Mouse (Mus musculus): ENCODE measurements around the gene Zfand6.
A peak's percentile ranks its signal among the peaks of the same experiment; 100 is the strongest.

Gene Zfand6

DNA sequence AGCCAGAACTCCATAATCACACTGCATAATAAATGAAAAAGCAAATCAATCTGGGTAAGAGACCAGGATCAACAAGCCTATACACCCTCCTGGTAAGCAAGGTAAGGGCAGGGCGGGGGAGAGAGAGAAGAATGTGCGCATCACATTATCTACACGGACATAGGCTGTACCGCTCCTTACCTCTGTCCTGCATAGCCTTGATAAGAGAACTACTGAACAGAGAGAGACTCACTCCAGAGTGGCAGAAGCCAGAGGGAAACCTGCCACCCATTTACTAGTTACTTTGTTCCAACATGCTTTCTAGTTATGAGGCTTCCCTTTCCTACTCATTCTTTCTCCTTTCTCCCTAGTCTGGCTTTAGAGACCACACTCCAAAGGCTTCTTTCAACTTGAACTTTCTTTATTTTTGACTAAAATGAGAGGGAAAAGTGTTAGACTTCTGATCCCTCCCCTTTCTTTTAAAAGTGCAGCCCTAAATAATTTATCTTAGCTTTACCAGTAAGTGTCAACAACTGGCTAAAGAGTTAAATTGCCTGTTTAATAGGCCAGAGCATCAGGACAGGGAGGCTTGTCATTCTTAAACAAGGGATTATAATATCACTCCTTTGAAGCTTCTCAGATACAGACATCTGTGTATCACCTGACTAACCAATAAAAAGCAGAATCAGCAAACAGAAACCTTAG lies 38.3 kb downstream of the Zfand6 start:
- no peak for DNase-seq (ENCODE audit: low read depth, low spot score)

- no peak for DNase-seq (ENCODE audit: low read depth, low spot score)
These were observed 40.7 kb downstream of the Zfand6 start for GRCm38 (mm10) chr7:84649016-84649415.

GRCm38 (mm10) chr7:84646256-84646655 lies 43.5 kb downstream of the Zfand6 start:
- DNase-seq (ENCODE audit: low read depth, low spot score): no peak

GRCm38 (mm10) chr7:84643270-84643998 lies 46.3 kb downstream of the Zfand6 start:
- no peak for DNase-seq (ENCODE audit: low read depth, low spot score)

DNA sequence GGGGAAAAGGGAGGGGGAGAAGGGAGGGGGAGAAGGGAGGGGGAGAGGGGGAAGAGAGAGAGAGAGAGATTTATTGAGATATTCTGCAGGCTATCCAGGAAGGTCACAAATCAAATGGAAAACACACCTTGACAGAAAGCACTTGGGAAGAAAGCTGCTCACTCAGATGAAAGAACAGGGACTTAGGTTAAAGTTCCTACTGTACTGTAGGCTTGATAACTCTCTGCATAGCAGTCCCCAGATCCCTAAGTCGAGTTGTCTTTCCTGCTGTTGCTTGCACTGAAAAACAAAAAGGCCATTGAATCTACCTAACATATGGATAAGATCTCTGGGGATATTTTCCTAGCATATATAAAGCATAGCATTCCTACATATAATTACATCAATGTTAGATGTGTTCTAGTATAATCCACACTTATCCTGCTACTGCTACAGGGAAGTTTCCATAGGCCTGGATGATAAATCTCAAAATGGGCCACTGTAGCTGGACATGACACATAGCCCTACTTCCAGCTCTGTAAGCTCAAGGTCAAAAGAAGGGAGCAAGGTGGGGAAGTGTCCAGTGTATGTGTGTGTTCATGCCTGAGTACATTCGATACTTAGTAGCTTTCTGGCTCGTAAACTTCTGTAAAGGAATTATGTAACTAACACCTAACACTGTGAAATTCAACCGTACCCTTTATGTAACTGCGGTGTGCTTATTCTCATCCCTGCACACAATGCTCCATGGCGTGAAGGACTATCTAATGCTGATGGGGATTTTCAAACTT lies 47.4 kb downstream of the Zfand6 start:
- DNase-seq (ENCODE audit: low read depth, low spot score): no peak

- DNase-seq (ENCODE audit: low read depth, low spot score): no peak
These were observed 52.8 kb downstream of the Zfand6 start for GRCm38 (mm10) chr7:84636939-84637338.

DNA sequence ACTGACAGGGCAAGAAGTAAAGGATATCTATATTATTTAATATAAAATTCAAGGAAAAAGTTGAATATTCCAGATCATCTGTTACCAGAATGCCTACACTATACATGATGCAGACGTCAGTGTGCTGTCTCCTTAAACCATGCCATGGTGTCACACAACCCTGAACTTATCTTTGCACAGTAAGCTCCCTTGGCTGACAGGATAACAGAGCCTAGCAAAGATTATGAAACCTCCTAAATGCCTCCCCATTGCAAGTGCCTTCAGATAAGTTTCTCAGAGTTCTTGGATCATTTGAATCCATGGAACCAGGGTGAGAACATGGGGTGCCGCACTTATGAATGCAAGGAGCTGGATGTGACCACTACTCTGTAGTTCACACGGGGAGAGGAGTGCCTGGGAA lies 57.9 kb downstream of the Zfand6 start:
- DNase-seq (ENCODE audit: low read depth, low spot score): no peak

GRCm38 (mm10) chr7:84623718-84624117 lies 66.0 kb downstream of the Zfand6 start:
- no peak for DNase-seq (ENCODE audit: low read depth, low spot score)

DNA sequence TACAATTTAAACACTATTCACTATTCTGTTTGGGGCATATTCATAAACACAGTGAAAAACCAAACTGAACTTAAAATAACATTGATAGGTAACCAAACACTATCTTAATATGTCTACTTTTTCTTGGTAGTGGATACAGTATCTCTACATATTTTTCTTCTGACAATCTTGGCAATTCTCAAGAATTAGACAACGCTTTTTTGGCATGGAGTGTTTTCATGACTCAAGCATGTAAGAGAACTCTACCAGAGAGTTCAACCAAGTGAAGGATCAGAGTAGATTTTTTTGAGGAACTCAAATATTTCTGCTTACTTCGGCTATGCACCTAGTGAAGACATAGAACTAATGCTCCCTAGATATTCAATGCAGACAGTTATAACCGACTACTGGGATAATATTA lies 68.8 kb downstream of the Zfand6 start:
- DNase-seq (ENCODE audit: low read depth, low spot score): no peak

DNA sequence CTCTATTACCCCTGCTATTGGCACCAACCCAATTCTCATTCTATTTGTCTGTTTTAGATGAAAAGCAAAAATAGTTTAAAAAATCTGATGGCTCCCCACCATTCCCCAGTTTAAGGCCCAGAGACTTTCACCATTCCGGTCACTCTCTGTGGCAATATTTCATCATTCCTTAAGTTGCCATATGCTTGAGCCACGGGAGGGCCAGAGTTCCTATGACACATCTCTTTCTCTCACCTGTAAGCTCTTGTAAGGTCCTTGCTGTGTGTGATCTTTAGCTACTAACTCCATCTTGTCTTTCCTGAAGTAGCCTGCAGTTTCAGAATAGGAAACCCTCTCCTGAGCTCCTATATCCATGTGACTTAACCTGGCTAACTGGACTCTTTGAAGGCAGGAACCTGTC lies 70.8 kb downstream of the Zfand6 start:
- no peak for DNase-seq (ENCODE audit: low read depth, low spot score)

GRCm38 (mm10) chr7:84612445-84612844 lies 77.3 kb downstream of the Zfand6 start:
- DNase-seq (ENCODE audit: low read depth, low spot score): no peak

DNA sequence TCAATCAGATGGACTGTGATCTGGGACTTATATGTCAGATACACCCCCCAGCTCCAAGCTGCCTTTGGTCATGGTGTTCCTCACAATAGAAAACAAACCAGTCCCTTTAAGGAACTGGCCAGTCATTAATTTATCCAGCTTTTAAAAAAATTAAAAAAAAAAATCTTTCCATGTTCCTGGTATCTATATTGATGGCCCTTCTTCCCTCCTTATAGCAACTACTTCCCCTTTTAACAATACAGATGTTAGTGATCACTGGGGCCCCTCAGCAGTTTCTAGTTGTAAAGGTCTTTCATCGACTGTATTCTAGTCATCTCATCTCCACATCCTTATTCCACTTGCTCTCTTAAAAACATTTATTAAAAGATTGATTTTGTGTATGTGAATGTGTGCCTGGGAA lies 78.2 kb downstream of the Zfand6 start:
- DNase-seq (ENCODE audit: low read depth, low spot score): no peak

DNA sequence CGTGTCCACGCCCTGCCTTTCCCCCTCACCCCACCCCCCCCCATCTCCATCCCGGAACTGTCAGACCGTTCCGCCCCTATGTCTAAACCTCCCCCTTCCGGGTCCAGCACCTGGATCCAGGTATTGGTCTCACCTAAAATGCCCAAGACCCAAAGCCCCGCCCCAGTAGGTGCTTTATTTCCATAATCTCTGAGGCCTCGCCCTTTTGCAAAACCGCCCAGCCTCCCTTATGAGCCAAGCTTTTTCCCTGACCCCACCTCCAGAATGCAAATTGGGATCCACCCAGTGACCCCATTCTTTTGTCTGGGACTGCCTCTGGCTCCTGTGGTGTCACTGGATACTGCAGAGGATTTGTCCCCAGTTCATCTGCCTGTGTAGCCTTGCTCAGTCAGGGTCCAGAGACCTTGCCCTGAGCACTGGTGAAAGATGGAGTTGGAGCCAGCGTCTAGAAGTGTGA lies 83.4 kb downstream of the Zfand6 start, which contains the start of gene Fah:
Gene Fah, minus strand, starts transcription at position 430 of the 457 bp plus-strand sequence.
- DNase-seq (ENCODE audit: low read depth, low spot score): peak; percentile 36

DNA sequence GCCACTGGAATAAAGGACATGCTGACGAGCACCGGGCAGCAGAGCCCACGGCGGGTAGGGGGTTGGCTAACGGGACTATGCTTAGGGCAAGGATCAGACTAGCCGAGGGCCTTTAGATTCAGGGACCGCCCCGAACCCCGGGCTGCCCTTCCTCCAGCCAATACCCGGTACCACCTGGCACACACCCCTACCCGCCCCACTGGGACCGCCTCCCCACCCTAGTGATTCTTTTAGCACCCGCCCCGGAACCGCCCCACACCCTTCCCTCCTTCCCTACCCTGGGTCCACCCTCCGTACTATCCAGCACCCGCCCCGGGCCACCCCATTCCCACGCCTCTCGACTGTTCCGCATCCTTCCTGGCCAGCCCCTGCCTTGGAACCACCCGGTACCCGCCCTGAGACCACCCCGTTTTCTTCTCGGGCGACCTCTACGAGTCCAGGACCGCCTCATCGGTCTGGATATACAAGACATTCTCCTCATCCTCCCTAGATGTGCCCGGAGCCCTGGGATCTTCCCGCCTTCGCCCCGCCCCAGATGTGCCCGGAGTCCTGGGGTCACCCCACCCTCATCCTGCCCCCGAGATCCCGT lies 84.0 kb downstream of the Zfand6 start:
- DNase-seq (ENCODE audit: low read depth, low spot score): peak; percentile 56

DNA sequence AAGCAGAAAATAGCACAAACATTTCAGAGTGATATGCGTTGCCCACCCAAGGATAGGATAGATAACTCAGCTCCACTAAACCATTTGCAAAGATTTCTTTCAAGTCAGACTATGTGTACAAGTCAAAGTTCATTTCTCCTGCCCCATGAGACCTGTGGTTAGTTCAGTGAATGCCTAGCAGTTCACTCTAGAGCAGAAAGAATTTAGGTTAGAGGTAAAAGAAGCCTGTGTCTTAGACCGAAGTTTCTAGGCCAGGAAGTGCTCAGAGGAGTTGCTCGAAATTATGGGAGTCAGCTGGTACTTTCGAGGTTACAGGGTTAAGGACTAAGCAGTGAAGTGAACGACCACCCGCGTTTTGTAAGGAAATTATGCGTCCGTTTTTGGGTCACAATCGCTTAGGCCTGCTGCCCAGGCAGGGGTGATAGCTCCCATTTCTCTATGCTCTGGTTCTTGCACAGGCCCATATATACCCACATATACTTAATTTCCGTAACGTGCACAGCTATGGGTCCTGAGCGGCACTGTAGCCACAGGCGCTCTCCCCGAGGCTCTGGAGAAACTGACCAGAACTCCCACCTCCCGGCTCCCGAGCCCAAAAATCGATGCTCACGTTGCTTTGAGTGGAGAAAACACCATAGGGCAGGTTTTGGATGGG lies 84.6 kb downstream of the Zfand6 start:
- DNase-seq (ENCODE audit: low read depth, low spot score): no peak

DNA sequence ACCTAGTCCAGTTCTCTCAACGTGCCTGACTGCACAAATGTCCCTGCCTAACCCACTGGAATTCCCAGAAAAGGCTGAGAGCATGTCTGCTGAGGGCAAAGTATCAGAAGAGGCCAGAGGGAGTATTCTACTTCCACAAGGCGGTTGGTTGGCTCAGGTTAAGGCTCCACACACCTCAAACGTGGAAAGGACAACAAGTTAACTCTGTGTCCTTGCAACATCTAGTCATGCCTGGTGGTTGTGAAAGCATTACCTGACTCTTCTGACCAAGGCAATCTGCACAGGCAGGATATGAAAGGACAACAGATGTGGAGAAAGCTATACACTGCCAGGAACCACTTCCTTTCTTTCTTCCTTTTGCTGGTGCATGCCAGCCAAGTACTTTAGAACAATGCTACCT lies 85.3 kb downstream of the Zfand6 start:
- DNase-seq (ENCODE audit: low read depth, low spot score): no peak

GRCm38 (mm10) chr7:84601331-84601730 lies 88.4 kb downstream of the Zfand6 start:
- DNase-seq (ENCODE audit: low read depth, low spot score): no peak

GRCm38 (mm10) chr7:84600631-84601030 lies 89.1 kb downstream of the Zfand6 start:
- DNase-seq (ENCODE audit: low read depth, low spot score): no peak

GRCm38 (mm10) chr7:84596633-84597032 lies 93.1 kb downstream of the Zfand6 start:
- DNase-seq (ENCODE audit: low read depth, low spot score): no peak

DNA sequence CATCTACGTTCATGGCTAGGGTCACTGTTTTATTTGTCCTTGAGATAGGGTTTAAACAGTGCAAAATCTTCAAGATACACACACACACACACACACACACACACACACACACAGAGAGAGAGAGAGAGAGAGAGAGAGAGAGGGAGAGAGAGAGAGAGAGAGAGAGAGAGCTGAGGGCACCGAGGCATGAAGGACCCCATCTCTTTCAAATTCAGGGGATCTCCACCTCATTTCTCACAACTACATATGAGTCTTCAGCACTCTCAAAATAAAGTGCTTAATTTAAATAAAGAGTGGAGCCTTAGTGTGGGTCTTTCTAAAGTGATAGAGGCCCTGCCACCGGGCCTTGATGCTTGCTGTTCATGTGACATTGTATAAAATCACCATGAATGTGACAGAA lies 93.8 kb downstream of the Zfand6 start:
- no peak for DNase-seq (ENCODE audit: low read depth, low spot score)

GRCm38 (mm10) chr7:84594917-84595303 lies 94.8 kb downstream of the Zfand6 start:
- DNase-seq (ENCODE audit: low read depth, low spot score): no peak
